Mouse (Mus musculus): Measurements from ENCODE around the gene Dnajc15.

Gene Dnajc15

DNA sequence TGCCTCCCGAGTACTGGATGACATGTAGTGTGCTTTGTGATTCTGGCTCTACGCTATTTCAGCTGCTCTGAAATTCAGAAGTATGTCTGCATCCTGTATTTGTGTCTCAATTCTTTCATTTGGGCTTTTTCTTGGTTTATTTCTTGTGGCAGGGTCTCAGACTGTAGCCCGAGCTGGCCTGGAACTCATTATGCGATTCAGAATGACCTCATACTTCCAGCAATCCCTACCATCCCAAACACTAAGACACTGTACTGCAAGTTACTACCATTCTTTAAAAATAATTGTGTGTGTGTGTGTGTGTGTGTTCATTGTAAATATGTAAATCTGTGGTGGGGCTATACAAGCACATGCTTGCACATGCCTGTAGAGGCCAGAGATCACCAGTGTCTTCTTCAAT lies 78.4 kb downstream of the Dnajc15 start:
- DNase-seq (ENCODE audit: low read depth): no peak

DNA sequence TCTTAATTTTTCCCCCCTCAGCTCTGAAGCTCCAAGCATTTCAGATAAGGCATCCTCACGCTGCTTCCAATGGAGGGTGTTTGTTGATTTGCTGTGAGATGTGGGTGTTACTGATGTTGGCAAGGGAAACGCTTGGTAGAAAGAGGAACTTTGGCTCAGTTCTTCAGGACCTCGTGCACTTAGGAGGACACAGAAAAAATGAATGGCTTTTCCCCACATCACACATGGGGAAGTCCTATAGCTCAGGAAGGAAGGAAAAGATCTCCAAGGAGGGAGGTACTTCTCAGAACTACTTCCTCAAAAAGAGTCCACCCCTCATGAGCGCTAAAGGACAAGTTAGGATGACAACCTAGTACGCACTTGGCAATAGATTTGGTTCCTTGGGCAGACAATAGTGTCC lies 79.7 kb downstream of the Dnajc15 start:
- no peak for DNase-seq (ENCODE audit: low read depth)

DNA sequence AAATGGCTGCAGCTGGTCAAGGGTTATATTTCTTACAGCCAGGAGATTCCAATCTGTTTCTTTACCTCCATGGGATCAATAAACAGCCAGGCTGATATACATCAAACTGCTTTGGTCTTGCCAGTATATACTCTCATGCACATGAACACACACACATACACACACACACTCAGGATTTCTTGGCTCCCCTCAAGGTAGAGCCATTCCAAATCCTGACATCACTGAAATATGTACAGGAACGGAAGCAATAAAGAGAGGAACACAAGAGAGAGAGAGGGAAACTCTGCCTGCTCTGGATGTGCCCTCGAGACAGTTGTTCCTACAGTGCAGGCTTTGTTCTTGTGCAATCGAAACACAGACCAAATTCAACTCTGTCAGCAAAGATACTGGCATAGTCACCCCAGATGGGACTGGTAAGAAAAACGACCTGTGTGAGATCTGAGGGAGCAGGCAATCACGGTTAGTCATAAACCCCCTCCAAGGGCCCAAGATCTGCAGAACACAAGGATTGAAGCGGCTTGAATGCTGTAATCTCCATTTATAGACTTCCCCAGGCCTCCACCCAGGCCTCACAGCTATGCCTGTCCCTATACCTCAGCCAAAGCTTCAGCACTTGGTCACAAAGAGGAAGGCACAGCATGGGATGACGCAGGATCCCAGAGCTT lies 80.5 kb downstream of the Dnajc15 start:
- no peak for DNase-seq (ENCODE audit: low read depth)

DNA sequence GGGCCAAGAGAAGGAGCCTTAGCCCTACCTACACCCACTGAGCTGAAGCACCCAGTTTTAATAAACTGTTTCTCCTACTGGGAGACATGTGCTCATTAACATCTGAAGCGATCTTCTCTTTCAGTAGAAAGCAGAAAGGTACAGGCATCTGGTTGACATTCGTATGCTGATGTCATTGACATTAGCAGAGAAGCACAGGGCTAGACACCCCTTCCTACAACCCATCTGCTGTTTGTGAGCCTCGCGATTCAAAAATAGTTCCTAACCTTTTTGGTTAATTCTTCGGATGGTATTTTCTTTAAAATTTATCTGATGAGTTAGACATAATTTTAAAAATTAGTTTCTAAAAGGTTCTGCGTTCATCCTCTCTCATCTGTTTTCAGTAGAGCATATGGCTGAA lies 81.9 kb downstream of the Dnajc15 start:
- DNase-seq (ENCODE audit: low read depth): no peak

DNA sequence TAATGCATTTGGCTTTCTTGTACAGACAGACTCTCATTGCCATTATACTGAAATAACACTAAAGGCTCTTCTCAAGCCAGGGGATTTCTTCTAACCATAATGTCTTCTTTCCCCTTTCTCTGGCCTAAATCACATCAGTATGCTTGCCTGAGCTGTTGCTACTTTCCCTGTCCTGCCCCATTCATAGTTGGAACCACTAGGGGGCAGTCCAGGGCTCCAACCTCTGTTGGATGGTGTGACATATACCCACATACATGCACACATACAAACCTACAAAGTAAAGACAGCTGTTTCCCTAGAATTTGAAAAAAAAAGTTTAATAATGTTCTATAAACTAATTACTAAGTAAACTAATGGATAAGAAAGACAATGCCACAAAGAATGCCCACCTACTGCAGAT lies 91.7 kb downstream of the Dnajc15 start:
- peak; percentile 76 for DNase-seq (ENCODE audit: low read depth)

DNA sequence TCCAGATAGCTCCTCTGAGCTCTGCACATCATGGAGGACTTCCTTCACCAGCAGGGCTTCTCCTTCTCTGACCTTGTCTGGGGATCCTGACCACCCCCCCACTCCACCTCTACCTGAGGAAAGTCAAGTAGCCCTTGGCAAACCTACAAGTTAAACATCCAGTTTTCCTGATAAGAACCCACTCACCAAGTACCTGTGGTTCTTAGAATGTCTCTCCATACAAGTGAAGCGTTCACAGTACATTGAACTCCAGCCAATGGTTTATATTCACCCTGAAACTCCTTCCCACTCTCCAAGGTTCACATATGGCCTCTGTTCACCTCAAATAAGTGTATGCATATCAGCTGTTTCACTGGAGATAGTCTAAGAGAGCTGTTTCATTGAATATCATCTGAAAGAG lies 97.6 kb downstream of the Dnajc15 start:
- no peak for DNase-seq (ENCODE audit: low read depth)

DNA sequence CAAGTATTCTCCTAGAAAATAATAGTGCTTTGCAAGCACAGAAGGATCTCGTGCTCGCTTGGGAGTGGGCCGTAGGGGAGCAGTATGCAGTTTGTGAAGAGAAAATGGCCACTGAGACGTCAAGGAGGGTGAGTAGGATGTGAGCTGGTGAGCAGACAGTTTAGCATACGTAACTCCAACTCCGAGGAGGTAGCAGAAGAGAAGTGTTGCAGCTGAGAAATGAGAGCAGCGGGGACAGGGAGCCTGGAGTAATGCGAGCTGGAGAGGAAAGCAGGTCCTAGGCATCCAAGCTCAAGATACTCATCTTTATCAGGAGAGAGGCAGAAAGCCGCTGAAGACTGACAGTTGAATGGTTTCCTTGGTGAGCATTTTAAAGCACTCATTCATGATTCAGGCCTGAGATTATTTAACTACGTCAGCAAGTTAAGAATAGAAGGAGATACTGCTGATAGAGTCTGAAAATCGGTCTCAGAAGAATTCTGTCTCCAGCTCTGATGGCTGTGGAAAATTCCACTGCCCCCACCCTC lies 98.9 kb downstream of the Dnajc15 start:
- DNase-seq (ENCODE audit: low read depth): no peak

DNA sequence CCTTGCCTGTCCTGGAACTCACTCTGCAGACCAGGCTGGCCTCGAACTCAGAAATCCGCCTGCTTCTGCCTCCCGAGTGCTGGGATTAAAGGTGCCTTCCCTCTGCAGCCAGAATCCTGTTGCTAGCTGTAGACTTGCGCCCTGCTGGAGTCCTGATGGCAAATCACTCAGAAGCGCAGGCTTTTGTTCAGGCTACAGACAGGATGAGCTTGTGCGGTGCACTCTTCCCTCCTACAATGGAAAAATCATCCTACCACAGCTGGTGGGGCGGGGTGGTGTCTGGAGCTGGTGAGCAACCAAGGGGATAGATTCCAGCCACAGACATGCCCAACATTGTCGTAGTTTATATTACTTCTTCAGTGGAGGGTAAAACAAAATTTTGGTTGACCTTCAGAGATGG lies 101.6 kb downstream of the Dnajc15 start:
- DNase-seq (ENCODE audit: low read depth): no peak

DNA sequence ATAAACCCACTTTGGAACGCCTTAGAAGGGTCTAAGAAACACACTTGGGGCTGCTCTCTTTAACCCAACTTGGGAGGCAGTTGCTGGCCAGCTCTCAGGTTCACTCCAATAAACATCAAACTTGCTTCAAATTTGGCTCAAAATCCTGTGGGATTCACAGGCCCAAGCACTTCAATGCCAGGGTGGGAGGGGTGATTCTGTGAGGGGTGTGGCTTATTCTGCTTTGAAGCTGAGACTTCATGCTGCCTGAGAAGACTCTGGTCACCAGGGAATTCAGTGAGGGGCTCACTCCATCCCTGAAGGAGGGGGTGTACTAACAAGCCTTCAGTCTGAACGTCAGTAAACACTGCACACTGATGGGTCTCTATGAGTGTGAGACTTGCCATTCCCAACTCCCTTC lies 103.3 kb downstream of the Dnajc15 start:
- DNase-seq (ENCODE audit: low read depth): no peak
